Mouse (Mus musculus) MEL-GATA-1-ER (cell line): Measurements from ENCODE around the gene Olfr984.

Source experiments
- DNase-seq: peaks from one replicate; pipeline ENCODE4 v3.0.0-alpha.2; 2012; ENCODE audit warnings: low read depth; ENCODE audit errors: extremely low read depth

The Olfr984 gene

DNA sequence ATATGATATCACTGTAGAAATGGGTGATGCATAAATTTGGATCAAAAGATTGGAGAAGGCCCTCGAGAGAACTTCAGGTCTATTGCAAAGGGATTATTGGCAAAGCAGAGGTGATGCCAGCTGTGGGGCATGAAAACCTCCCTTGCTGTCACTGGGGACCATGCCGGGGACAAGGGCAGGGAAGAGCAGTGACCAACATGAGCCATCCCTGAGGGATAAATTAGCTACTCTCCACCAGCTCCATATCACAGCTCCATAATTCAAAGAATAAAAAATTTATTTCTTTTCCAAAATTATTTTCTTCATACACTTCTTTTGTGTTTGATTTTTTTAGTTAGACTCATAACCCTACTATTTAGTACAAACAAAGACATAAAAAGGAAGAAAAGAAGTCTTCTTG is at the start of gene Olfr984:
Gene Olfr984, minus strand, starts transcription at position 101 of the 400 bp plus-strand sequence.
- no peak for DNase-seq

DNA sequence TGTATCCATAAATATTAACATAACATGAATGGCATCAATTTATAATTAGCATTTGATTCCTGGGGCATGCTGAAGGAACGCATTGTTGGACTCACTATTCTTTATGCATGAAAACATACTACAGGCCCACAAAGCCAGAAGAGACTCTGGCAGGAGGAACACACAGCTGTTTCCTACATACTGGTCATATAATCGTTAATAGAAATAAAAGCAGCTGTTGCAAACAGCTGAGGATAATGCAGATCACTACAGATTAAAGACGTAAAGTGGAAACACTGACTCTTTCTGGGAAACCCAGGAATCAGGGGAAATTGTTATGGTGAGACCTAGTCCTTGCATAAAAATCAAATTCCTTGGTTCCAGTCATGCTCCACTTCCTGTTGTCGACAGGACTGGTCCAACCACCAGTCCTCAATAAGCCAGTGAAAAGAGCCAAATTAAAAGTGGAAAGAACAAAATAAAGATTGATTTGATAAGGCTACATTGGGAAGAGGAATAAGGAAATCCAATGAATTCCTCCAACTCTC is 41.2 kb upstream of the Olfr984 start:
- DNase-seq = no peak

GRCm38 (mm10) chr9:40141544-40141943 is 27.5 kb upstream of the Olfr984 start:
- DNase-seq = no peak

- no peak for DNase-seq
Measured at GRCm38 (mm10) chr9:40139484-40139883, 25.5 kb upstream of the Olfr984 start.

DNA sequence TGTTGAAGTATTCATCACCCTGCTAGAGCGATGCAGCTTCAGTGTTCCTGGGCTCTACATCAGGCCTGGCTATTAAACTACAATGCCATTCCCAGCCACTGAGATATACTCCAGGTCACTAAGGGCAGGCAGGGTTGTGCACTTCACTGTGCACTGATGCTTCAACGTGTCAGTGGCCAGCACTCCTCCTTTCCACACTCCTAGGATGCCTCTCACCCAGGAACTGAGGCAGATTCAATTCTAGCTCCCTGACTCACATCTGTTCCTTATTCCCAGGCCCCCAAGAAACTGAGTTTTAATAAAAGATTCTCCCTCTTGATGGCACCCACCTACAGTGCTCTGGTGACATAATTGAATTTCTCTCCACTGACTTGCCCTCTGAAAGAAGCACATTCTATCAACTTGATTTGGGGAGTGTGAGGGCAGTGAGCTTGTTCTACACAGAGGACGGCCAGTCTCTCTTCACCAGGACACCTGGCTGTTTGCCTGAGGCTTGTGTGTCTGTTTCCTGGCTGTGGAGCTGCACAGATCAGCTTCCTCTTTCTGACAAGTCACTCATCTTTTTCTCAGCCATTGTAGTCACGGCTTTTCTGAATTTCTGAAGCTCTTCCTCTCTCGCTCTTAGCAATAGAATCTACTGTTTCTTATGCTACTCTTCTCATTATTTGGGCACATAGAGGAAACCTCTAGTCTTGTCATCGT is 23.1 kb upstream of the Olfr984 start:
- DNase-seq = no peak

DNA sequence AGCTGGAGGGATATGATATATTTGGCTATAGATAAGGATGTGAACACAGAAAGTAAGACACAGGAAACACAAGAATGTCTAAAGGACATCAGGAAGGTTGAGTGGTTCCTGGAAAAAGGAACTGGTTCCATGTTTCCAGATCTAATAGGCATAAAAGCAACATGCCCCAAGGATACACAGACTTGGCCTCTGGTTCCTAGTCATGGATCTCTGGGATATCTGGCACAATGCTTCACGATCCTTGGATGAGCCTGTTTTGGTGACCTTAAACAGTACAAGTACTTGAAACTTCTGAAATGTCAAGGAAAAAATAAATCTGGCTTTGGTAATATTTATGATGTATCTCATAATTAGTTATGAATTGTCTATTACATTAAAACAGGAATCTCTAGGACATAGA is 16.6 kb upstream of the Olfr984 start:
- DNase-seq = no peak

DNA sequence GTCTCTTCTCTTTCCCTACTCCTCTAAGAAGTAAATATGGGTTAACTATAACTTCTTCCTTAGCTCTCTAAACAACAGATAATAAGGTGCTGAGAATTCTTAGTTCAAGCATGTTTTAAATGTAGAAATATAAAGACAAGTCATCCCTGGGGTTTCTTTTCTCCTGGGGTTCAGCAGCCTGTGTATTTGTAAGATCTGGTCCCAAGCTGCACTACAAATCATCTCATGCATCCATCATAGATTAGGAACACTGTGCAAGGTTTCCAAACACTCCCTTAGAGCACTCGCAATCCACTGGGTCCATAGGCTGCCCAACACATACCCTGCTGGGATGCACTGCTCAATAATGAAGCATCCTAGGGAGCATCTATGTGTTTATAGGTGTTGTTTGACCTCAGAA is 16.1 kb upstream of the Olfr984 start, which contains the start of gene Olfr985:
Gene Olfr985, minus strand, starts transcription at position 101 of the 400 bp plus-strand sequence.
- no peak for DNase-seq

- DNase-seq = no peak
Measured at GRCm38 (mm10) chr9:40117287-40117659, 3.3 kb upstream of the Olfr984 start.

DNA sequence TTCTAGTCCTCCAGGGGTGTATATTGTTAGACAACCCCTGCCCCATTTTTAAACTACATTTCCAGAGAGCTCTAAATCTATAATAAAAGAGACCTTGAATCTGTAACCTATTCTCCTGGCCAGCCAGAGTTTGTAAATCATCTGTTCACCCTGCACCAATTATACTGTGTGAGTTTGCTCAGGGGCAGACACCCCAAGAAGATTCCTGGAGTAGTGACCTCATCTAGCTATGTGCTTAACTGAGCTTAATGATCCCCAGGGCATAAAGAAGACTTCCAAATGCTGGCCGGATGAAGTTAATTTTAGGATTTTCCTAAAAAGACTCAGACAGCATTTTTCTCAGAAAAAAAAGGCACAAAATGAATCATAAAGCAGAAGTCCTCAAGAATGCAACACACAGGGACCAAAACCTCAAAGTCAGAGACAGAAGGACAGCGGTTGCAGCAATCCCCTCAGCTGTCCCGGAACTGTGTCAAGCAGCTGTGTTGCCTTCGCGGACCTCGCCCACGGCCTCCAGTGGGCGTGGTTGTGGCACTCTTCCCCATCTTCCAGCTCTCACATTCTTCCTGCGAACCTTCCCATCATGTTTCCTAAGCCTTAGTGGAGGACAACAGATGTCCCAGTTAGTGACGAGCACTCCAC is 2.8 kb upstream of the Olfr984 start:
- DNase-seq = no peak

DNA sequence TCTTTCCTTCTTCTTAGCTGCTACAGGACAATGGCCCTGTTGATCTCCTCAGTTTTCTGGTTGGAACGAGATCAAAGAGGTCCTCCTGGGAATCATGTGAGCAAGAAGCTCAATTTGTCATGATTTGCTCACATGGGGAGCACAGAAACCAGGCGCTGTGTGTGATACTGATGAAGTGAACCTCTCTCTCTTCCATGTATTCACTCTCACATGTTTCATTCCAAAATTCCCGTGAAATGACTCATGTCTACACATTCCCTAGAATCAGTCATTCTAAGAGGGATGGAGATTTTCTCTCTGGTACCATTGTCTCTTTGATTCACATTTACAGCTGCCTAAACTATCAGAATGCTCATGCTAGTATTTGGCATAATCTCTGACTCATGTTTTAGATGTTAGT is 19.2 kb downstream of the Olfr984 start:
- no peak for DNase-seq

DNA sequence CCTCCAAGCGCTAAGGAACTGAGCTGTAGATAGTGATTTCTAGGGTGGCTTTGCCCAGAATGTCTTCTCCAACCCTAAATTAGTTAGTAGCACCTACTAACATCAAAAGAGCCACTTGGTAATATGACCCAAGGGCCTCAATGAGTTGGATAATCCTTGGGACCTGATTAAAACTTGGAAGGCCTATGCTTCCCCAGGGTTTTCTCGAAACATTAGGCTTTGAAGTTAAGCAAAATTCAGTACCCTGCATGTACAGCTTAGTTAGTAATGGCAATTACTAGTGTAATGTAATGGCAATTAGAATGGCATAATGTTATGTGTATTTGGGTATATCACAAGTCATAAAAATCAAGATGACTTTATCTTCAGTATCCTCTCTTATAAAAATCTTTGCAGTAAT is 20.5 kb downstream of the Olfr984 start, which contains the start of gene Olfr983:
Gene Olfr983, minus strand, starts transcription at position 101 of the 400 bp plus-strand sequence.
- DNase-seq = no peak

GRCm38 (mm10) chr9:40073529-40073928 is 40.5 kb downstream of the Olfr984 start, which contains the start of gene Olfr982:
Gene Olfr982, plus strand, starts transcription at chr9:40073829.
- DNase-seq = no peak

DNA sequence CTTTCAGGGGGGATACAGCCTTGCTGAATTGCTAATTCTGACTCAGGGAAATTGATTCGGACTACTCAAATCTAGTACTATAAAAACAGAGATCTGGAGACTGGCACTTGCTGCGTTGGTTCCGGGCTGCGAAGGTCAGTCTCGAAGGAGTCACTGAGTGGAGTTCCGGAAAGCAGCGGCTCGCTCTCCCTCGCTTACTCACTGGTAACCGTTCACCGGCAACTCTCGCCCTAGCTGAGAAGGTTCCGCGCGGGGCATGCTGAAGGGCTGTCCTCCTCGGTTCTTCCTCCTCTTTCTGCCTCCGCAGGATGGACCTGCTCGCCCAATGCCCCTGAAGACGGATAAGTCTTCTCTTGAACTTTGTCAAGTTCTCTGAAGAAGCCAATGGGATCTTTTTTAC is 63.9 kb downstream of the Olfr984 start:
- no peak for DNase-seq
